Mouse (Mus musculus): ENCODE results near the gene Golt1a. TPM values are rescaled to one million over a fixed set of nuclear protein-coding genes. Genes with fewer than 3 reads are reported as not detected.

The Golt1a gene
- polyA plus RNA-seq, 1 experiment: 1.1 TPM

DNA sequence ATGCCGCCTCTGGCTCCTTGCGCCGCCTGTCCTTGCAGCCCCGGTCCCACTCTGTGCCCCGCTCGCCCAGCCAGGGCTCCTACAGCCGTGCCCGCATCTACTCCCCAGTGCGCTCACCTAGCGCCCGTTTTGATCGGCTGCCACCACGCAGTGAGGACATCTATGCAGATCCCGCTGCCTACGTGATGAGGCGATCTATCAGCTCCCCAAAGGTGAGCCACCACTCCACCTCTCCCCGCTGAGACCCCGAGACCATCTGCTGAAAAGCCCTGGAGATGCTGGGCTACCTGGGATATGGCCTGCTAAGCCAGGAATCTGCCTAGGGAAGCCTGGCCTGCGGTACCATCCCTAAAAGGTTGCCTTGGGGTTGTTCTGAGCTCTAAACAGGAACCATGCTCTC is 35.4 kb upstream of the Golt1a start:
- WGBS: 92% methylated on average over 19 of the region's 19 CpGs
- no peaks in the 10 kb centered on the region for H3K4me1 ChIP-seq (ENCODE audit: control insufficient read depth, insufficient read depth, low read length)
- H3K4me3 ChIP-seq (replicated peaks; ENCODE audit: extremely low read depth, low read depth, low read length): no peak overlapping the region
- TF ChIP-seq POLR2A (IDR thresholded peaks at IDR 0.05; ENCODE audit: borderline replicate concordance, extremely low read depth, low read depth, low read length): no peak
- TF ChIP-seq CTCF (IDR thresholded peaks at IDR 0.05; ENCODE audit: insufficient read depth, low read length): no peak
- DNase-seq: no peak

DNA sequence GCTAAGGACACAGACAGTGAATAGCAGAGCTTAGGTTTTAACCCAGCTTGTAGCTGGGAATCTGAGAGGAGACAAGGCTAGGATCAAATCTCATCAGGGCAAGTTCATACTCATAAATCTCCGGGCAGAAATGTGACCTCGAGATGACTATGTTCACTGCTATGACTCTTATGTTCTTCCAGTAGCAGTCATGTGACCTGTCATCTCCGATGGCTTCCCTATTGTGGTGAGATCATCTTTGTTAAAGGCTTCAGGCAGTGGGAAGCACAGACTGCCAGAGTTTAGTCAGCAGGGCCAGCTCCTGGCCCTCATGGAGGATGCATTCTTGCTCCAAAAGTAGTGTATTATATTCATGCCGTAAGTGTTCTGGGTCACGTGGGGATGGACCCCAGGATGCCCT is 32.6 kb upstream of the Golt1a start:
- DNase-seq: no peak
- TF ChIP-seq CTCF (IDR thresholded peaks at IDR 0.05; ENCODE audit: insufficient read depth, low read length) (no peak), POLR2A (IDR thresholded peaks at IDR 0.05; ENCODE audit: borderline replicate concordance, extremely low read depth, low read depth, low read length) (no peak)
- Histone ChIP-seq H3K4me1 (ENCODE audit: control insufficient read depth, insufficient read depth, low read length) (no peaks in the 10 kb centered on the region), H3K4me3 (replicated peaks; ENCODE audit: extremely low read depth, low read depth, low read length) (no peak overlapping the region)
- 45% methylated on average over 5 of the region's 5 CpGs for WGBS

DNA sequence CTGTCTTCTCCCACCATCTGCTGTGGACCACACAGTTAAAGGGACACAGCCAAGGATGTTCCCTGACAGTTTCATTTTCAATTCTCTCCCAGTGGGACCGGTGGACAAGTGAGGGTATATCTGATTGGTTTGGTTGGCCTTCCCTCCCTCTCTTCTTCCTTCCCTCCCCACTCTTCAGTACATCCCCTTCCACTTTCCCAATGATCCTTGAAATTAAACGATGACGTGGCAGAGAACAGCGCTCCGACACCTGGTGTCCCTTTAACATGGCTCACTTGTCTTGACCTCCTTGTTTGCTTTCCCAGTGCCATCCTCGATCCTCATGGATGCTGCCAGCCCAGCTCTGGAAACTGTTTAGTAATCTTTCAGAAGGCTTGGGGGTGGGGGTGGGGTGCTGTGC is 31.1 kb upstream of the Golt1a start:
- 72% methylated on average over 6 of the region's 6 CpGs for WGBS
- DNase-seq: no peak
- TF ChIP-seq CTCF (IDR thresholded peaks at IDR 0.05; ENCODE audit: insufficient read depth, low read length) (no peak), POLR2A (IDR thresholded peaks at IDR 0.05; ENCODE audit: borderline replicate concordance, extremely low read depth, low read depth, low read length) (no peak)
- no peaks in the 10 kb centered on the region for H3K4me1 ChIP-seq (ENCODE audit: control insufficient read depth, insufficient read depth, low read length)
- H3K4me3 ChIP-seq (replicated peaks; ENCODE audit: extremely low read depth, low read depth, low read length): no peak overlapping the region

DNA sequence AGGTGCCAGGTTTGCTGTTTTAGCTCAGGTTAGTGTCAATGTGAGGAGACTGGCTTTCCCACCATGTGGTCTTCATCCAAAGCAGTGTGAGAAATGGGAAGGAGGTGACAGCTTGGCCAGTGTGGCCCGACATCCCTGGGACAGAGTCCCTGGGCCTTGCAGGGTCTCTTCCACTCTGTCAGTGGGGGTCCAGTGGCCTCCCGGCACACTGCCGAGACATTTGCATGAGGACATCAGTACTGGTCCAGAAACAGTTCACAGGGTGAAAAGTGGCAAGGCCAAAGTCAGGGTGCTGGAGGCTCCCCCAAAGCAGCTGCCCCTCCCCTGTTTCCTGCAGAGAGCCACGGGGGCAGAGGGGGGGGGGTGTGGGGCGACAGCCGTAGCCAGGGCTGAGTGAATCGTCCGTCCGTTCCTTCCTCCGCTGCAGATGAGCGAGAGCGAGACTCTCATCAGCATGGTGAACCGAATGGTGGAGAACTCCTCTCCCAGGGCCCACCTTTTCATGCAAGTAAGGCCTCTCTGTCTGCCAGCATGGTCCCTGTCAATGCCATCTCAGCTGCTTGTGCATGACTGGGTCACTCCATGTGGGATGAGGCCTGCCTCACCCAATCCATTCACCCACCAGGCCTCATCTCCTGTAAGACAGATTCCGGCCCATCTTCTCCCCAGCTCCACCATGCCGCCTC is 30.5 kb upstream of the Golt1a start:
- DNase-seq: no peak
- no peaks in the 10 kb centered on the region for H3K4me1 ChIP-seq (ENCODE audit: control insufficient read depth, insufficient read depth, low read length)
- H3K4me3 ChIP-seq (replicated peaks; ENCODE audit: extremely low read depth, low read depth, low read length): no peak overlapping the region
- no peak for TF ChIP-seq CTCF (IDR thresholded peaks at IDR 0.05; ENCODE audit: insufficient read depth, low read length)
- no peak for TF ChIP-seq POLR2A (IDR thresholded peaks at IDR 0.05; ENCODE audit: borderline replicate concordance, extremely low read depth, low read depth, low read length)
- 66% methylated on average over 15 of the region's 15 CpGs for WGBS

DNA sequence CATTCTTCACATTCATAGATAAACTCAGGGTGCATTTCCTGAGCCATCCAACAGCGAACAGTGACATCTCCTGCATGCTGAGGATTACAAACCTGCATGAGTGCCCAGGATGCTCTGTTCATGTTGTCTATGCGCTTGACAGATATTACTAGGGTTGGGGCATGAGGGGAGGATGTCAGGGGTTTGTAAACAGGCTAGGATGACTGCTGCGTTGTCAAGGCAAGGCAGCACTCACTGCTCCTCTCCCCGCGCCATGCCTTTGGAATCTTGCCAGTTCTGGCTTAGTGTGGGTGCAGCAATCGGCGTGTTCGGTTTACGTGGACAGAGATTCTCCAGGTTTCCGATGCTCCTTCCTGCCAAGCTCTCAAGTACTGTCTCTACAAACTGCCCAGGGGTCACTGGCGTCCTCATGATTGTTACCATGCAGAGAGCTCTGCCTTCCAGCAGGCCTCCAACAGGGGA is 29.9 kb upstream of the Golt1a start:
- no peak for DNase-seq
- no peaks in the 10 kb centered on the region for H3K4me1 ChIP-seq (ENCODE audit: control insufficient read depth, insufficient read depth, low read length)
- H3K4me3 ChIP-seq (replicated peaks; ENCODE audit: extremely low read depth, low read depth, low read length): no peak overlapping the region
- WGBS: 66% methylated on average over 11 of the region's 11 CpGs
- TF ChIP-seq POLR2A (IDR thresholded peaks at IDR 0.05; ENCODE audit: borderline replicate concordance, extremely low read depth, low read depth, low read length): no peak
- no peak for TF ChIP-seq CTCF (IDR thresholded peaks at IDR 0.05; ENCODE audit: insufficient read depth, low read length)

DNA sequence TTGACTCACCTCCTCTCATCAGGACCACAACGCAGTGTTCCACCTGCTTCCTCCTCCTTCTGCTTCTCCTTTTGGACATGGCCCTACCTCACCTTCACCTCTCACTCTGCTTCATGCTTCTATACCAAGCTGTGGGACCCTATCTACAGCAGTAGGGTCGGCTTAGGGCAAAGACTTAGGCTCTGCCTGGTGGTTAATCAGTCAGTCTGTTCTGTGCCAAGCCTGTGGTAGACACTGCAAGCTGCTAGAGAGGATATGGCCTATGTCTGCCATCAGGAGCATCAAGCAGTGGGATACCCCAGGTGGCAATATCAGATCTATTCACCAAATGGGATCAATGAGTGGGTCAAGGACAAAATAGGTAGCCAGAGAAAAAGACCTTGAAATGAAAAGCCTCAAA is 29.1 kb upstream of the Golt1a start:
- no peaks in the 10 kb centered on the region for H3K4me1 ChIP-seq (ENCODE audit: control insufficient read depth, insufficient read depth, low read length)
- no peak for DNase-seq
- TF ChIP-seq POLR2A (IDR thresholded peaks at IDR 0.05; ENCODE audit: borderline replicate concordance, extremely low read depth, low read depth, low read length): no peak
- no peak for TF ChIP-seq CTCF (IDR thresholded peaks at IDR 0.05; ENCODE audit: insufficient read depth, low read length)
- 84% methylated on average over 2 of the region's 2 CpGs for WGBS
- H3K4me3 ChIP-seq (replicated peaks; ENCODE audit: extremely low read depth, low read depth, low read length): no peak overlapping the region

DNA sequence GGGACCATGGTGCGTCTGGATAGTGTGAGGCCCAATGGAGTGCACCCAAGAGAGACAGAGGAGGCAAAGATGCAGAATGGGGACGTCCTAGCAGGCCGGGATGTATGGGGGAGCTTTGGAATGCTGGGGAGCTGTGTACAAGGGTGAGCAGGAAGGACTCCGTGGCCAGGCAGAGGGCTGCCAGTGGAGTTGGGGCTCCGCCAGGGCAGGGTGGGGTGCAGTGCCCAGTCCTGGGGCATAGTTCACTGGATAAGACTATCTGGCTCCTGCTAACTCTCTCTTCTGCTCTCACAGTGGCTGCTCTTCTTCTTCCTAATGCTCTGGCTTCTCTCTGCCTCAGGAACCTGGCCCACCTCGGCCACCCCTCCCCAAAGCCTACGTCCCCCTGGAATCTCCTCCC is 23.7 kb upstream of the Golt1a start:
- TF ChIP-seq POLR2A (IDR thresholded peaks at IDR 0.05; ENCODE audit: borderline replicate concordance, extremely low read depth, low read depth, low read length) (no peak), CTCF (IDR thresholded peaks at IDR 0.05; ENCODE audit: insufficient read depth, low read length) (no peak)
- Histone ChIP-seq H3K4me1 (ENCODE audit: control insufficient read depth, insufficient read depth, low read length) (no peaks in the 10 kb centered on the region), H3K4me3 (replicated peaks; ENCODE audit: extremely low read depth, low read depth, low read length) (no peak overlapping the region)
- WGBS: 73% methylated on average over 7 of the region's 7 CpGs
- no peak for DNase-seq

DNA sequence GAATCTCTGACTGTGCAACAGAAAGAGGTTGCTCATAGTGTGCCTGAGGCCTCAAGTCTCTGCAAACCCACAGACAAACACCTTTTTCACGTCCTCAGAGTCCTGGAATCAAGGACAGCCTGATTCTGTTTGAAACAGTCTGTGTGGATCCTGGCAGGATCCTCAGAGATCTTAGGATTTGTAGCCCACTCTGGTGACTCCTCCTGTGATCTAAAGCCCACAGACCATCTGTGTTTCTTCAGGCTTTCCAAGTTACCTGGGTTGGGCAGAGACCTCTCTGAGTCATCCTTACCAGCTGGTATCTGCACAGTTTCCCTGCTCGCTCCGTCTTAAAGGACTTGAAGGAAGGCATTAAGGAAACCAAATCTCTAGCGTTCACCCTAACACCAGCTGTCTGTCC is 22.5 kb upstream of the Golt1a start:
- WGBS: 88% methylated on average over 4 of the region's 4 CpGs
- H3K4me1 ChIP-seq (ENCODE audit: control insufficient read depth, insufficient read depth, low read length): no peaks in the 10 kb centered on the region
- no peak for DNase-seq
- H3K4me3 ChIP-seq (replicated peaks; ENCODE audit: extremely low read depth, low read depth, low read length): no peak overlapping the region
- TF ChIP-seq POLR2A (IDR thresholded peaks at IDR 0.05; ENCODE audit: borderline replicate concordance, extremely low read depth, low read depth, low read length): no peak
- no peak for TF ChIP-seq CTCF (IDR thresholded peaks at IDR 0.05; ENCODE audit: insufficient read depth, low read length)

DNA sequence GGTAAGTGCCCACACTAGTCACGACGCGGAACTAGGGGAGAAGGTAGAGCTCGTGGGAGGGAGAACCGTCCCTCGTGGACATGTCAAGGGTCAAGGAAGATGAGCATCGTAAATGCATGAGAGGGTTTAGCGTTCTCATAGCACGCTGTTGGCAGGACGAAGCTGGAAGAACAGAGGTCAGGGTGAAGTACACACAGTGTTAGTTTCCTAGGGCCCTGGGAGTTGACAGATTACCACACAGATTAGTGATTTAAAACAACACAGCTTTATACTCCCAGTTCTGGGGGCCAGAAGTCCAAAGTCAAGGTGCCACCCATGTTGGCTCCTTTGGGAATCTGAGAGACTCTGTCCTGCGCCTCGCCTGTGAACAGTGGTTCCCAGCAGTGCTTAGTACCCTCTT is 21.7 kb upstream of the Golt1a start:
- no peak for DNase-seq
- Histone ChIP-seq H3K4me1 (ENCODE audit: control insufficient read depth, insufficient read depth, low read length) (no peaks in the 10 kb centered on the region), H3K4me3 (replicated peaks; ENCODE audit: extremely low read depth, low read depth, low read length) (no peak overlapping the region)
- TF ChIP-seq CTCF (IDR thresholded peaks at IDR 0.05; ENCODE audit: insufficient read depth, low read length) (no peak), POLR2A (IDR thresholded peaks at IDR 0.05; ENCODE audit: borderline replicate concordance, extremely low read depth, low read depth, low read length) (no peak)
- WGBS: 91% methylated on average over 12 of the region's 12 CpGs

DNA sequence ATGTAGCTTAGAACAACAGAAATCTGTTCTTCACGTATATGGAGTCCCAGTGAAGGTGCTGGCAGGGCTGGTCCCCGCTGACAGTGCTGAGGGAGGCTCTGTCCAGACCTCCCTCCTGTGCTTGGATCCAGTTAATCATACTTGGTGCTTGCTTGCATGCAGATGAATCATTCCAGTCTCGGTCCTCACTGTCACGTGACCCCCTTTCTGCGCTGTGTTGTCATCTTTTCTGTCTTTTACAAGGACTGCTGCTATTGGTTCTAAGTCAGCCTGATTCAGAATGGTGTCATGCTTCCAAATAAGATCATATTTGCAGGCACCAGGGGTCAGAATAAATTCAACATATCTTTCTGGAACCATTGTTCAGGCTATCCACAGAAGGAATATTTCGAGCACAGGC is 17.7 kb upstream of the Golt1a start:
- no peak overlapping the region for H3K4me3 ChIP-seq (replicated peaks; ENCODE audit: extremely low read depth, low read depth, low read length)
- DNase-seq: no peak
- no peaks in the 10 kb centered on the region for H3K4me1 ChIP-seq (ENCODE audit: control insufficient read depth, insufficient read depth, low read length)
- TF ChIP-seq POLR2A (IDR thresholded peaks at IDR 0.05; ENCODE audit: borderline replicate concordance, extremely low read depth, low read depth, low read length) (no peak), CTCF (IDR thresholded peaks at IDR 0.05; ENCODE audit: insufficient read depth, low read length) (no peak)
- WGBS: 85% methylated on average over 6 of the region's 6 CpGs
